Mouse (Mus musculus): ENCODE data around the gene Spopl.

DNA sequence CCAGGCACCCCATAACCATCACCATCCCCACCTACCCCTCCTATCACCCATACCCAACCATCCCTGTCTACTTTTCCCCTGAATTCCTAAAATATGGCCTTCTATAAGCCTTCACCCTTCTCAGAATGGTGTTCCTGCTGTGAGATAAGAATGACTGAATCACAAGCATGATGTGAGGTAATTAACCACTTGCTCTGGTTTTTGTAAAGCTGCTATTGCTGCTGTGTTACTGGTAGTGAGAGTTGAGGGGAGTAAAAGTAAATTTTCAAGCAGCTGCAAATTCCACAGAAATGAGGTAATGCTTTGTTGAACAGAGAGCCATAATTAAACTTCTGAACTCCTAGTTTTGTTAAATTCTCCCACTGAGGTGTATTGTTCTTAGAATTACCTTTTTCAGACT lies 48.2 kb upstream of the Spopl start:
- no peak for TF ChIP-seq GATA1 (IDR thresholded peaks at IDR 0.05; ENCODE audit: low read length)
- TF ChIP-seq TAL1 (IDR thresholded peaks at IDR 0.05; ENCODE audit: low read length): no peak

All from erythroblast, embryonic 14.5 days (primary cell).